Mouse (Mus musculus) urinary bladder, postnatal 36 days (tissue): ENCODE measurements around the gene Kalrn.

Experiments
- DNase-seq, 2 experiments: peaks; one replicate each; pipeline ENCODE4 v3.0.0; 2022; ENCODE audit warnings: low spot score in 2 of 2, mixed read lengths in 1 of 2

The Kalrn gene

DNA sequence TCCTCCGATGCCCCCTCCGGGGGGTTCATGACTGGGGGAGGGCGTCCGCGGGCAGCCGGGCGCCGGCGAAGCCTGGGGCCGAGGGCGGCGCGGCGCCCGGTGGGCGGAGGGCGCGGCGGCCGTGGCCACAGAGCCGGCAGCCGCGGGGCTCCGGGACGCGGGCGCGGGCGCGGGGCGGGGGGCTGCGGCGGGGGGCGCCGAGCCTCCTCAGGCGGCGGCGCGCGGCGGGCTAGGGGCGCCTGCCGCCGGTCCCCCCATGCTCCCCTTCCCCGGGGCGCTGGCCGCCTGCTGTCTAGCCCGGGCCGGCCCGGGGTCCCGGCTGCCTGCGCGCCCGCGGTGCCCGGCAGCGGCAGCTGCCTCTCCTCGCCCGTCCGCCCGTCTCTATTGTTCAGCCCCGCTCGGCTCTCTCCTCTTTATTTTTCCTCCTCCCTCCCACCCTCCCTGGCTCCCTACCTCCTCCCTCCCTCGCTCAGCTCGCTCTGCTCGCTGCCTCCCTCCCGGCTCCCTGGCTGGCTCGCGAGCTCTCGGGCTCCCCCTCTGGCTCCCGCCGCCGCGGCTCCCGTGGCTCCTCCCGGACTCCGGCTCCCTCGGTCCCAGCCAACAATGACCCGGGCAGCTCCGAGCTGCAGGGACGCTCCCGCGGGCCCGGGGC, at the start of gene Kalrn:
Gene Kalrn (minus strand): TSS at position 382 of the 652 bp plus-strand sequence.
- peak; percentile 81 to 90 for DNase-seq

DNA sequence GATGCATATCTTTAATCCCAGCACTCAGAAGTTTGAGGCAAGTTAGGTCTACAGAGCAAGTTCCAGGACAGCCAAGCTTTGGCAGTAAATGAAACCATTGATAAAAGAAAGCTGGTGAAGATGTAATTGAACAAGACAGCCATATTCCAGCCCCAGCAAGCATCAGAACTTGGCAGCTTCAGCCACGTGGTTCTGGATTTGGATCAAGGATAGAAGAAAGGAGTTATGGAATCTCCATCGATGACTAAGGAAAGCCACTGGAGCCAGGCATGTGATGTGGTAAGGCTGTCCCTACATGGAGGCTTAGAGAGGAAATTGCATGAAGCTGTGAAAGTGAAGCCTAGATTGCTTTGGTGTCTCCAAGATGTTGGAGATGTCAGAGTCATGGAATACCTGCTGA, 40.7 kb upstream of the Kalrn start:
- DNase-seq = no peak

DNA sequence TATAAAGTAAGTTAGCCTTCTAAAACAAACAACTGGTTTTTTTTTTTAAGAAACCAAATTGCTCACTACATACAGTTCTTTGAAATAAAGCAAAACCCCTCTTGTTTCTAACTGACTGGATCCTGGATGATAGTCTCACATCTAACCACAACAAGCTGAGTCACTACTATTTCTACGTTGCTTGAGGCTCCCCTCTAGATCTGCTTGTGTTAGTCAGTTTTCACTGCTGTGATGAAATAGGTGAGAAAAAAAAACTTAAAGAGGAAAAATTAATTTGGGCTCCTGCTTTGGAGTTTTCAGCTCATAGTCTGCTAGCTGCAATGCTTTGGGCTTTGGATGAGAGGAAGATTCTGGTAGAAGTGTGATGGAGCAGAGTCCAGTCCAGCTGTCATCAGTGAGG, 36.8 kb upstream of the Kalrn start:
- no peak for DNase-seq

DNA sequence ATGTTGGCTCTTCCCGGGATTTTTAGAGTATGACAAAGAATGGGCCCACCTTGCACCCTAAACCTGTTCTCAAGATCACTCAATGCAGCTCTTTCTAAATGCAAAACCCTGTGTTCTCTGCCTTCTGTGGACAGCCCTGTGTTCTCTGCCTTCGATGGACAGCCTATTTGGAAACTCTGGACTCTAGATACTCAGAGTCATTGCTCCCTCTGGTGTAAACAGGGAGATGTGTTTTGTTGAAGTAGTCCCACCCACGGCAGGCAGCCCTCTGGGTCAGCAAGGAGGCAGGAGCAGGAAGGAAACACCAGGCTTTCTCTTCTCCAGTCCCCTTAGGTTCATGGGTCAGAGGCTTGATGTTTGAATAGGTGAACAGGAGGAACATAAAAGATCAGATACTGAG, 32.3 kb upstream of the Kalrn start:
- DNase-seq = peak in 1 of 2 experiments; percentile 16

DNA sequence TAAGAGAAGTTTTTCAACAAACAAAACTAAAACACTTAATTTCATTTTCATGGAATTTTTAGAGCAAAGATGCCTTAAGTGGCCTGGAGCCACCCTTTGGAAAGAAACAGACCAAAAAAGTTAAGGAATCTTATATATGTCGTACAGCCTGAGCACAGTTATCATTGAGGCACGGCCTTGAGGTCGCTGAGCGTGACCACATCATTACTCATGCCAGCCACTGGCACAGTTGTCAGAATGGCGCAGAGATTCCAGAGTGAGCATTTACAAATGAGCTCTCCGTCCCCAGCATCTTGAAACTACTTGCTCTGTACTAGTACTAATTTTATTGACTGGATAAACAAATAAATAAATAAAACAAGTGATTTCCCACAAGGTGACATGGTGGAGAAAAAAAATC, 30.5 kb upstream of the Kalrn start:
- DNase-seq = no peak

DNA sequence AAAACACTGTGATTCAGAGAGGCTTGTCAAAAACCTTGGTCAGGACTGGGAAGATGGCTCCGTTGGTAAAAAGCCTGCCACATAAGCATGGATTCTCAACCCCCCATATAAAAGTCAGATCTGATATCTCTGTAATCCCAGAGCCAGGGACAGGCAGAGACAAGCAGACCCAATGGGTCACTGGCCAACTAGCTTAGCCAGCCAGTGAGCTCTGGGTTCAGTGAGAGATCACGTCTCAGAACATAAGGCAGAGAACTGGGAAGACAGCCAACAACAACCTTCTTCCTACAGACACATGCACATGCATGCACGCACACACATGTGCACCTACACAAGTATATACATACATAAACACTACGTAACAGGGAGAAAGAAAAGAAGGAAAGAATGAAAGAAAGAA, 29.7 kb upstream of the Kalrn start:
- no peak for DNase-seq

DNA sequence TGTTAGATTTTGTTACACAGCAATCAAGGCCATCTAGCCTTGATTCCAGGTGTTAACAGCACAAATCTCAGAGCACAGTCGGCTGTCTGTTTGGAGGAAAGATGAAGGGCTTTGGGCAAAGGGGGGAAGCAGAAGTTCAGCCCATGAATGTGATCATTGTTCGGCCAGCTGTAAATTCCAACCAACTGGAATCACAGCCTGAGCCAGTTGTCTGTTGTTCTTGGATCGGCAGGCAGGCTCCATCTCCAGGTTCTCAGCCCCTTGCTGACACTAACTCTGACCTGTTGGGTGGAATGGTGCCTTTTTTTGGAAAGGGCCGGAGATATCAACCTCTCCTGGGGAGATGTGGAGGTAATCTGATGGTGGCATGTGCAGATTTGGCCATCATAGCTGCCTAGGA, 28.6 kb upstream of the Kalrn start:
- DNase-seq = no peak

DNA sequence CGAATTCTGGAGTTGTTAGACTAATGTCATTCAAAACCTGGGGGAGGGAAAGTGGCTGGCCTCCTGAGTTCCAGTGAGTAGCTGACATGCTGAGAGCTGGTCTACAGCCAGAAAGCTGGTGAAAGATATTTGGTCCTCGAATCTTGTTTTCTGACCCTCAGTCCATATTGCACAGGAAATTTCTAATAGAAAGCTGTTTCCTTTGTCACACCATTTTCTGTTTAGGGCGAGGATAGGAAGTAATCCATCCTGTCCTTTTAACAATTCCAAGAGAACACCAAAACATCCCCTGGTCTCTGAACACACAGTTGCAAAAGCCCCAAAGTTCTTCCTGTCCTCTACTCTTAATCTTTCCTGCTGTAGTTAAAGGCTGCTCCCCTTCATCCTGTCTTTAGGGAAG, 22.0 kb upstream of the Kalrn start:
- no peak for DNase-seq

DNA sequence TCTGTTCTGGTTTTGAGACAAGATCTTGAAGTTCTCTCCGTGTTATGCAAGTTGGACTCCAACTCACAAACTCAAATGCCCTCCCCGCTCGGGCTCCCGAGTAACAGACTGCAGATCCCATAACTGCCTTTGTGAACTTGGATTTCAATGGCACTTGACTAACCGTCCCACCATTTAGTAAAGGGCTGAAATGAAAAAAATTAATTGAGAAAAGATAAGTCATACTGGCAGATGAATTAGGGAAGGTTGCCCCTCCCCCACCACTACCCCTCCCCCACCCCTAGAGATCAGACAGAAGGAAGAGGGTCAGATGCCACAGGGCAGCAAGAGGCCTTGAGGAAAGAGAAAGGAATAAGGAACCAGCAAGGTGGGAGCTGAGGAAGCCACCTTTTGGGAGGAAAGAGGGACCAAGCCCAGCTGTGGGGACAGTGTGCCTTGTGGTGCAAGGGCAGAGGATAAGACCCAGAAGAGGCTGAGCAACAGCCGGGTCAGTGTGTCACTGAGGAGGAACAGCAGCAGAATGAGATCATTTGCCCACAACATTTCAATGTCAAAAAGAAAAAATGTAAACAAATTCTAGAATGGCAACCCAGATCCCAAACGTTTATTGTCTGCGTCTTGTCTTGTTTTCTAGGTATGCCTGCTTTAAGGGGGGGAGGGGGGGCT, 21.4 kb upstream of the Kalrn start:
- no peak for DNase-seq

DNA sequence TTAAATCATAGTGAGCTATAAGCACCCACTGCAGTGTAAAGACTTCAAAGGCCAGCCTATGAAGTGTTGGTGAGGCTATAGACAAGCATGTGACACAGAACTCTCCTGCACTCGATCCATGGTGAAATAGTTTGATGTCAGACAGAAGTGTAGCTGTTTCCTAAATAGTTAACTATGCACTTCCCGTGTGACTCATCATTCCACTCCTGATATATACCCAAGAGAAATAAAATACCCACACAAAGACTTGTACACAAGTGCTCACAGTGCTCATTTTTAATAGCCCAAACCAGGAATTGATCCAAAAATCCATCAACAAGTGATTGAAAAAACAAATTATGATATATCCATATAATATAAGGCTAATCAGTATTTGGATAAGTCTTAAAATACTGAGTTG, 19.4 kb upstream of the Kalrn start:
- DNase-seq = no peak

DNA sequence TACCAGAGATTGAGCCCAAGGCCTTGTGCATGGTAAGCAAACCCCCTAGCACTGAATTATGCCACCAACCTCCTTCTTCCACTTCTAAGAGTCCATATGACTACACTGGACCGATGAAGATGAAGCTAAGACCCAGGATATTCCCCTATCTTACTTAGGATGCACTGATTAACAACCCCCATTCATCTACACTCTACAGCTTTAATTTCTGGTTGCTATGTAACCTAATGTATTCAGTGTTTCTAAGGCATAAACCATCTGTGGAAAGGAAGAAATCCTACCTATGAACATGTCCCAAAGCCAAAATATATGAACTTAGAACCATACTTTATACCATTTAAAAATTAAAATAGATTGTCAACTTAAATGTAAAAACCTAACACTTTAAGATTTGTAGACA, 18.6 kb upstream of the Kalrn start:
- no peak for DNase-seq

DNA sequence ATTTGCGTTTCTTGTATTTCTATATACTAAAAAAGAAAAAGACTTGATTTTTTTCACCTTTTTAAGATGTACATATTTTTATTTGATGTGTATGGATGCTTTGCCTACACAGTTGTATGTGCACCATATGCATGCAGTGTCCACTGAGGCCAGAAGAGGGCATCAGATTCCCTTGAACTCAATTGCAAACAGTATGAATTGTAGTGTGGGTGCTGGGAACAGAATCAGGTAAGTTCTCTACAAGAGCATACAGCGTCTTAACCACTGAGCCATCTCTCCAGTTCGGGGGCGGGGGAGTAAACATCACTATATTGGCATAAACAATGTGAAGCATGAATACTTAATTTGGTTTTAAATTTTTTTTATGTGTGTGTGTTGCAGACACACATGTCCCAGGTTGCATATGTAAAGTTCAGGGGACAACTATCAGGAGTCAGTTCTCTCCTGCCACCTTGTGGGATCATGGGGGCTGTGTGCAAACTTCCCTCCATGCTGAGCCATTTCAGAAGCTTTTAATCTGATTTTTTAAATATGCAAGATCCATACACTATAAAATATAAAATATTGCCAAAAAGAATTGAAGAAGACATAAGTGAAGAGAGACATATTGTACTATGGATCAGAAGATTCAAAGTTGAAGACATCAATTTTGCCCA, 6.5 kb upstream of the Kalrn start:
- no peak for DNase-seq

DNA sequence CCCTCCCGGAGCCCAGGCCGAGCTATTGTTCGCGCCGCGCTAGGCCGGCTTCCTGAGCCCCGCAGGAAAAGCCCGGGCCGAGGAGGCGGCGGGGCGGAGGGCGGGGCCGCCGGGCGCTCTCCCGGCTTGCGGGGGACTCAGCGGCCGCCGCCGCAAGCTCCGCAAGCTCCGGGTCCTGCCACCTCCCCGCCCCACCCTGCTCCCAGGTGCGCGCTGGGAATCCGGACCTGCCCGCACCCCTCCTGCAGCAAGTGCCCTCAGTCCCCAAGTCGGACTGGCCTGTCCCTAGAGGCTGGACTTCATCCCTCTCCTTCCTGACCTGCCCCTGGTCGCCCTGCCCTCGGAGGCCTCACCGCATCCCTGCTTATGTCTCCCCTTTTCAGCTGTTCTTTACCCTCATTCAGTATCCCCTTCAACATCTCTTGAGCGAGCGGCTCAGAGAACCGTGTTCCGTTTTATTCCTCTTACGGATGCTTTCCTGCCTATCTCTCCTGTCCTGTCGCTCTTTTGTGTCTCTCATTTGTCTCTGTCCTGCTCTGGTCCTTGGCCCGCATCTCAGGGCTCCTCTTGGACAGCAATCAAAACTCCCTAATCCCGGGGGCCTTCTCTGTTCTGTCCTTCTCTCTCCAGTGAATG, 642 bp upstream of the Kalrn start:
- DNase-seq = no peak

DNA sequence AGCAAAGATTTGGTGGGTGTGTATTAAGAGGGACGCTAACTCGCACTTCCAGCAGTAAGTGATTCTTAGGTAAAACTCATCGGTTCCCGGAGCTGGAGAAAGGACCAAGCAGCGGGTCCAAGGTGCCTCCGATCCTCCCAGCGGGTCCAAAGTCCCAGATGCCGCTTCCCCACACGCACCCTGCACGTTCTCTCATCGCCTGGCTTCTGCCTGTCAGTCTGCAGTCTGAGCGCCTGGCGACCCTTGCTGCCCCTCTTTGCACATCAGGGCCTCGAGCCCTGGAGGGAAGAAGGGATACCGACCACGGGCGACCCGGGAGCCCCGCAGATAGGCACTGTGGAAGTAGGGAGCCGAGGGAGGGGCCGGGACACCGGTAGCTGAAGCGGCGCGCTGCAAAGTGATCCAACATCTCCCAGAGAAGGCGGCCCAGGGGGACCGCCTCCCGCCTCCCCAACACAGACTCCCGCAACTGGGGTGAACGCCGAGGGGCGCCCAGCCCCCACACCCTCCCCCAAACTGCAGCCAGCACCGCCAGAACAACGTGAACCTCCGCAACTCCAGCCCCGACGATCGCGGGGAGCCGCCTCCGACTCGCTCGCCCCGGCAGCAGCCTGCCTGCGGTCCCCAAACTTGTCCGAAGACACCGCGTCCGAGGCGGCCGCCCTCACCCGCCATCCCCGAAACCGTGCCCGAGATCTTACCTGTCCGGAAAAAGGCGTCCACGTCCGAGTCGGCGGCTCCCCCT, 754 bp downstream of the Kalrn start:
- peak in 1 of 2 experiments; percentile 5 for DNase-seq

DNA sequence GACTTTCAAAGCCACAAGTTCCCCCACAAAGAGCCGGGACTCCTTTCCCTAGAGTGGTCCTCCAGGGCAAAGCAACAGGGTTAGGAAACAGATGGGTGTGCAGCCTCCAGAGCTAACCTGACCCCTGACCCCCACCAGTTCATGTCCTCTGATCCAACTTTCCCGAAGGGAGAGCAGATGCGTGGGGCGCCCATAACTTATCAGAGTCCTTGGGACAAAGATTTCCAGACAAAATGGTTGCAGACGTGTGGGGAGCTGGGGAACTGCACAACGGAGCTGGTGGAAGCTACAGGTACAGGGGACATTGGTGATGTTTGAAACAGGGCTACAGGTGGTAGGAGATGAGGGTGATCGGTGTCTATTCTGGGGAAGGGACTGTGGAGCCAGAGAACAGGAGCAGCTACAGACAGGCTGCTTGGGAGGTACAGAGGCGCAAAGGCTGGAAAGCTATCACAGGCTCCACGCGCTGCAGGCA, 1.4 kb downstream of the Kalrn start:
- DNase-seq = no peak

DNA sequence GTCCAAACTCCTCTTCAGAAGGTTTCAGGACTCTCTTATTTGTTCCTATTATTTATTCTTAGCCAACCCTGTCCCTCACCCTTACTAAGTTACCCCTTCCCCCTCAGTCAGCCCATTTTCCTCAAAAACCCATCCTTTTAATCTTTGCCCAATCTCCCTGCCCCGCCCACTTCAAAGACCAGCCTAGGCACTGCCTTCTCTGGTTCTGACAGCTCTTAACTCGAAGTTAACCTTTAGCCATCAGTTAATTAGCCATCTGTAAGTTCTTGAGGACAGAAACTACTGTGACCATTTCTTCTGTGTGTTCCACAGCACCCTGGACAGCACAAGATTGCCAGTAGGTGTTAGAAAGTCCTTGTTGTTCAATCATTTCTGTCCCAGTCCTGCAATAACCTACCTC, 3.4 kb downstream of the Kalrn start:
- DNase-seq = no peak

DNA sequence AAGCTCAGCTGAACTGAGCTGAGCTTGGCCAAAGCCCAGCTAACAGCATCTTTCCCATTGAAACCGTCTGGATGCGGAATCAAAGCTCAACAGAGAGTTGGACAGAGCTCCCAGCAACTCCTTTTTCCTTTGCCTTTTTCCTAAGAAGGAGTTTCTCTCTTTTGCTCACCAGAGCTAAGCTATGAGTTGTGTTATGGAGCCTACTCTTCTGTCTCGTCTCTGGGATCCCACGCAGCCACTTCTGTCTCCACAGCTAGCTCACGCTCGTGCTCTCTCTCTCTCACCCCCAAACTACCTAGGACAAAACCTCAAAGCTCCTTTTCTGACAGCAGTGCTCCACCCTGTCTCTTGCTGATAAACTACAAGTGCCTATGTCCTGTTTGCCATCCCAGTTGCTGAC, 4.5 kb downstream of the Kalrn start:
- no peak for DNase-seq

DNA sequence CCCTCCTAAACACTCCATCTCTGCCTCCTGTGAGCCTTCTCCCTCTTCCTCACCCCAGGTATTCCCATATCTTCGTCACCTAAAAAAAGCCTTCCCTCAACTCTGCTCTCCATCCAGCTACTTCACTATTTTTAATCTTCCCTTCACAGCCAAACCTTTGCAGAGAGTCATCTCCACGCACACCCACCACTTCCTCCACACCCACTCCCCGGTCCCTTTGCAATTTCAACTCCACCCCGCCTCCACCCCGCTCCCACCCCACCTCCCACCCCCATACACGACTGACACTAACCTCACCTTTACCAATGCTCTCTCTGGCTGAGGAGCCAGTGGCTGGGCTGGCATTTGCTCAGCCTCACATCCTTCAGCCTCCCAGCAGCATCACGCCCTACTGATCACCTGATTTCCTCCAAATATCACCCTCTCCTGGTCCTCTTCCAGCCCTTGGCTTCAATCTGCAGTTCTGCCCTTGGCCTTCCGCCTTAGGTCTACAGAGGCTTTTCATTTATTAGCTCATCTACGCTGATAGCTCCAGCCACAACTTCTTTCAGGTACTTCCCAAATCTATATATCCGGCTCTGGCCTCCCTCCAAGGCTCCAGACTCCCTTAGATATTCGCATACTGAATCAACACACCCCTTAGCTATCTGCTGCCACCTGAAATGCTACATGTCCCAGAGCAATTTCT, 9.6 kb downstream of the Kalrn start:
- no peak for DNase-seq

DNA sequence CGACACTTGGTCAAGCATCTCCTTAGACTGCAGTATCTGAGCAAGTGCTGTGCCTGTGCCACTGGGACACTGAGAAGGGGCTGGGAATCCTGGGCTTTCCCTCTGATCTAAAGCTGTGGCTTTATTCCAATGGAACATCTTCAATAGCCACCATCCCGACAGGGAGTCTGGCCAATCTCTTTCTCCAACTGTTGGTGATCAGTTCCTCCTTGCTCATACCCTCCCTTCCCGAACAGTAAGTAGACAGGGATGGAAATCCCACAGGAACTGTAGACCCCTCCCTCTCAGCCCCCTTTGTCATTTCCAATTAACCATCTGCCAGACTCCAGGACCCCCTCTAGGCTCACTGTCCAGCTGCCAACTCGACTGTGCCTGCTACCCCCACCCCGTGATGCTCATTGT, 11.6 kb downstream of the Kalrn start:
- no peak for DNase-seq

DNA sequence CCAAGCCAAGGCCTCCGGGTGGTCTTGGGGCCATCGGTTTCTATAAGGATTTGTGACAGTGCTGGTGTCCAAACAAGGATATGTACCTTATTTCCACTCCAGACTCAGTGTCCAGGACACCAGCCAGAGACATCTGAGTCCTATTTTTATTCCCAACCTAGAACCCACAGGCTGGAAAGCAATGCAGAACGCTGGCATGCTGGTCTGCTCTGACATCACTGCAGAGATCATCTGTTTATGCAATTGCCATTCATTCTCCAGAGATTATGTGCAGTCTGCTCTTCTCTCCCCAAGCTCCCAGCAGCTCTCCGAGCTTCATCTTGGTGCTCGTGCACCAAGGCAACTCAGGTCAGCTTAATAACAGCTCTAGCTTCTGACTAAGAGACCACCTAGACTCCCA, 12.5 kb downstream of the Kalrn start:
- no peak for DNase-seq

DNA sequence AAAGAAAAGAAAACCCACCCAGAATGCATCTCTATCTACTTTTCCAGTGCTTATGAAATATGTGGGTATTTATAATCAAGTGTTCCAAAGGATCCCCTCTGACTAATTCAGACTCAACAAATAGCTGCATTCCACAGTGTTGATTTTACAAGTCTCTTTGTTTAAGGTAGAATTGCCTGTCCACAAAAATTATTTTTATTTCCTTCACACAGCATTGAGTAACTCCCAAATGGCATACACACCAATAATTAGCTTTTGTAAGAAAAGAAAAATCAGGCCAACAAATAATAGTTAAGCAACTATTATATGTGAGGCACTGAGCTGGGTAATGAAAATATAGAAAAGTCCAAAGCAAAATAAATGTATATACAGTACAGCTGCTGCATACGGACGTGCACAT, 12.9 kb downstream of the Kalrn start:
- no peak for DNase-seq
